Mouse (Mus musculus) small intestine, adult 2 months (tissue): ENCODE measurements around the gene Rhebl1.

Experiments used
- CTCF ChIP-seq: fragments of 200-500 bp; IDR thresholded peaks from 2 replicates; pipeline ENCODE4 v1.5.1; 2012; ENCODE audit warnings: low read depth, mild to moderate bottlenecking, control low read depth, inconsistent platforms, low read length, moderate library complexity, mixed read lengths; ENCODE audit not compliant: insufficient replicate concordance, insufficient read length; ENCODE audit errors: extremely low read depth
- POLR2A ChIP-seq: fragments of 200-500 bp; IDR thresholded peaks from 2 replicates; pipeline ENCODE4 v1.6.1; 2012; ENCODE audit warnings: low read depth, mild to moderate bottlenecking, control low read depth, inconsistent platforms, low read length, moderate library complexity

GRCm38 (mm10) chr15:98871070-98871915 lies 23.0 kb downstream of the Rhebl1 start, which contains the start of gene Kmt2d:
- TF ChIP-seq CTCF (no peak), POLR2A (no peak)
